Mouse (Mus musculus) megakaryocyte, embryonic 14.5 days (primary cell): ENCODE data around the gene Platr17. TPM values are rescaled to one million over a fixed set of nuclear protein-coding genes. Genes with fewer than 3 reads are reported as not detected.

Experiments used
- H3K27me3 ChIP-seq: replicated peaks from 2 replicates; pipeline ENCODE3; 2012; ENCODE audit warnings: inconsistent platforms
- H3K36me3 ChIP-seq: replicated peaks from 2 replicates; pipeline ENCODE3; 2012; ENCODE audit warnings: low read length, inconsistent platforms, mixed read lengths
- H3K4me1 ChIP-seq: 2 replicates; pipeline ENCODE4 v1.6.1; 2012; ENCODE audit warnings: inconsistent platforms
- H3K4me3 ChIP-seq: replicated peaks from 2 replicates; pipeline ENCODE3; 2012; ENCODE audit warnings: moderate library complexity, mild to moderate bottlenecking, inconsistent platforms
- H3K9me3 ChIP-seq: 2 replicates; pipeline ENCODE4 v1.6.1; 2012; ENCODE audit warnings: inconsistent platforms
- FLI1 ChIP-seq: IDR thresholded peaks from 2 replicates; pipeline ENCODE4 v1.6.1; 2012; ENCODE audit warnings: low read length, inconsistent platforms, mixed read lengths
- GATA1 ChIP-seq: IDR thresholded peaks from 3 replicates; pipeline ENCODE4 v1.6.1; 2012; ENCODE audit warnings: mixed read lengths, low read length, inconsistent platforms, borderline replicate concordance
- polyA plus RNA-seq: library from polyadenylated mRNA; stranded (reverse); fragments of >175 nt; gene quantifications from 2 replicates; pipeline ENCODE4 v1.2.3, GENCODE M21; 2012; ENCODE audit warnings: low replicate concordance; ENCODE audit not compliant: insufficient read depth

The Platr17 gene
- polyA plus RNA-seq, 1 experiment: not detected

- Histone ChIP-seq H3K27me3 (no peaks in the 10 kb centered on the region), H3K36me3 (peaks cover 63% of the 10 kb centered on the region), H3K4me3 (no peak overlapping the region), H3K4me1 (peaks cover 84% of the 10 kb centered on the region), H3K9me3 (0 out of 2 replicates have a peak, but pooled peaks cover 5% of the 10 kb centered on the region)
- no peak for TF ChIP-seq GATA1
- no peak for TF ChIP-seq FLI1
Measured at GRCm38 (mm10) chr17:33913264-33913663, 8.3 kb downstream of the Platr17 start.

GRCm38 (mm10) chr17:33913905-33914304 is 9.0 kb downstream of the Platr17 start:
- peaks cover 69% of the 10 kb centered on the region for H3K36me3 ChIP-seq
- peak overlapping the region; percentile 18 for H3K4me3 ChIP-seq

GRCm38 (mm10) chr17:33914969-33915391 is 10.0 kb downstream of the Platr17 start:
- Histone ChIP-seq H3K27me3 (no peaks in the 10 kb centered on the region), H3K9me3 (0 out of 2 replicates have a peak, but pooled peaks cover 5% of the 10 kb centered on the region), H3K36me3 (peaks cover 69% of the 10 kb centered on the region), H3K4me3 (peak overlapping the region; percentile 78), H3K4me1 (peaks cover 83% of the 10 kb centered on the region)
- TF ChIP-seq FLI1: no peak
- TF ChIP-seq GATA1: no peak

More at GRCm38 (mm10) chr17:33913905-33914304, 9.0 kb downstream of the Platr17 start:
- H3K4me1 ChIP-seq: peaks cover 84% of the 10 kb centered on the region
- no peak for TF ChIP-seq FLI1
- TF ChIP-seq GATA1: no peak
- no peaks in the 10 kb centered on the region for H3K27me3 ChIP-seq
- H3K9me3 ChIP-seq: 0 out of 2 replicates have a peak, but pooled peaks cover 5% of the 10 kb centered on the region

- H3K36me3 ChIP-seq: peaks cover 65% of the 10 kb centered on the region
- H3K4me1 ChIP-seq: peaks cover 77% of the 10 kb centered on the region
Measured at GRCm38 (mm10) chr17:33915671-33916250, 10.8 kb downstream of the Platr17 start, which contains the start of the genes Tapbp and Zbtb22. Tapbp (plus strand) TSS chr17:33915899. Zbtb22 (plus strand) TSS chr17:33915904.

GRCm38 (mm10) chr17:33916294-33916693 is 11.4 kb downstream of the Platr17 start:
- H3K4me1 ChIP-seq: peaks cover 77% of the 10 kb centered on the region
- peaks cover 65% of the 10 kb centered on the region for H3K36me3 ChIP-seq
- no peaks in the 10 kb centered on the region for H3K27me3 ChIP-seq
- H3K9me3 ChIP-seq: 0 out of 2 replicates have a peak, but pooled peaks cover 5% of the 10 kb centered on the region
- H3K4me3 ChIP-seq: peak overlapping the region; percentile 93
- TF ChIP-seq GATA1 (no peak), FLI1 (no peak)

More at GRCm38 (mm10) chr17:33915671-33916250, 10.8 kb downstream of the Platr17 start, which contains the start of the genes Tapbp and Zbtb22:
- H3K27me3 ChIP-seq: no peaks in the 10 kb centered on the region
- H3K4me3 ChIP-seq: peak within 1 kb of the TSS; percentile 93
- TF ChIP-seq GATA1 (no peak), FLI1 (no peak)
- 0 out of 2 replicates have a peak, but pooled peaks cover 5% of the 10 kb centered on the region for H3K9me3 ChIP-seq

- peaks cover 65% of the 10 kb centered on the region for H3K36me3 ChIP-seq
- no peak for TF ChIP-seq FLI1
- no peak for TF ChIP-seq GATA1
- no peaks in the 10 kb centered on the region for H3K27me3 ChIP-seq
- peak overlapping the region; percentile 93 for H3K4me3 ChIP-seq
- H3K4me1 ChIP-seq: peaks cover 77% of the 10 kb centered on the region
- H3K9me3 ChIP-seq: 0 out of 2 replicates have a peak, but pooled peaks cover 5% of the 10 kb centered on the region
Measured at GRCm38 (mm10) chr17:33916847-33917655, 12.1 kb downstream of the Platr17 start.

- peaks cover 77% of the 10 kb centered on the region for H3K4me1 ChIP-seq
- peak overlapping the region; percentile 93 for H3K4me3 ChIP-seq
- peaks cover 65% of the 10 kb centered on the region for H3K36me3 ChIP-seq
- H3K9me3 ChIP-seq: 0 out of 2 replicates have a peak, but pooled peaks cover 5% of the 10 kb centered on the region
- H3K27me3 ChIP-seq: no peaks in the 10 kb centered on the region
- no peak for TF ChIP-seq GATA1
- no peak for TF ChIP-seq FLI1
Measured at GRCm38 (mm10) chr17:33917656-33918292, 12.8 kb downstream of the Platr17 start.

GRCm38 (mm10) chr17:33918293-33919203 is 13.6 kb downstream of the Platr17 start:
- peak overlapping the region; percentile 93 for H3K4me3 ChIP-seq
- peaks cover 72% of the 10 kb centered on the region for H3K4me1 ChIP-seq
- H3K36me3 ChIP-seq: peaks cover 64% of the 10 kb centered on the region
- no peaks in the 10 kb centered on the region for H3K27me3 ChIP-seq
- H3K9me3 ChIP-seq: 0 out of 2 replicates have a peak, but pooled peaks cover 5% of the 10 kb centered on the region
- TF ChIP-seq GATA1: no peak
- TF ChIP-seq FLI1: no peak
